Mouse (Mus musculus): Measurements from ENCODE around the gene Ints6l. TPM values are rescaled to one million over a fixed set of nuclear protein-coding genes. Genes with fewer than 3 reads are reported as not detected.
"Not testable (repeated sequence)": the region's sequence is repeated elsewhere in the genome, so short reads cannot be mapped to it uniquely, and the experiment has no call there.

Gene Ints6l
- polyA plus RNA-seq, 1 experiment from 2014 or later = 25.8 TPM

GRCm38 (mm10) chrX:56477553-56477952 is 22.9 kb downstream of the Ints6l start:
- Histone ChIP-seq H3K4me2 (replicated peaks; ENCODE audit: low read depth, low read length) (no peak overlapping the region), H3K27ac (ENCODE audit: low read depth, low read length) (no peak overlapping the region), H3K27me3 (ENCODE audit: control insufficient read depth, insufficient read depth, low read length) (no peaks in the 10 kb centered on the region), H3K9me3 (ENCODE audit: control insufficient read depth, low read length) (no peaks in the 10 kb centered on the region), H3K4me3 (ENCODE audit: low read depth, low read length) (no peak overlapping the region), H3K9ac (ENCODE audit: low read depth, low read length) (no peak overlapping the region), H3K4me1 (replicated peaks; ENCODE audit: control insufficient read depth, insufficient read depth, low read length) (no peaks in the 10 kb centered on the region), H3K36me3 (ENCODE audit: control insufficient read depth, insufficient read depth, low read length) (no peaks in the 10 kb centered on the region)
- ATAC-seq (ENCODE audit: low FRiP score) (no peak), DNase-seq (ENCODE audit: low spot score) (no peak)
- 92% methylated on average over 3 of the region's 3 CpGs for WGBS

DNA sequence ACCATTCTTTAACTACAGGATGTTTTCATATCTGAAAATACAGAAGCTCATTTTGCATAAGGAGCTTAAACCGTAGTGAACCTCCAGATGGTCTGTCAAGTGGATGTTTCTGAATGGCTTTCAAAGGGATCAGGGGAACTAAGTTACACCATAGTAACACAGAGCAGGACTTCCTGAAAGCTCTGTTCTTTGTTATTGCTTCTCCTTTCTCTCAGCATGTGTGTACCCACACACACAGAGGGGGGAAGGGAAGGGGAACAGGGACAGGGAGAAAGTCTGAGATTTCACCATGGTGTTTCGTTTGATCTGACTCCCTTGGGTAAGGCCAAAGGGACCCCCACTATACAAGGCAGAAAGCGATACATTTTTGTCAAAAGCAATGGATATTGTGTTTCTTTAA is 27.2 kb downstream of the Ints6l start:
- Histone ChIP-seq H3K9me3 (ENCODE audit: control insufficient read depth, low read length) (no peaks in the 10 kb centered on the region), H3K4me3 (ENCODE audit: low read depth, low read length) (no peak overlapping the region), H3K27ac (ENCODE audit: low read depth, low read length) (no peak overlapping the region), H3K4me1 (replicated peaks; ENCODE audit: control insufficient read depth, insufficient read depth, low read length) (no peaks in the 10 kb centered on the region), H3K36me3 (ENCODE audit: control insufficient read depth, insufficient read depth, low read length) (no peaks in the 10 kb centered on the region), H3K27me3 (ENCODE audit: control insufficient read depth, insufficient read depth, low read length) (no peaks in the 10 kb centered on the region), H3K9ac (ENCODE audit: low read depth, low read length) (no peak overlapping the region), H3K4me2 (replicated peaks; ENCODE audit: low read depth, low read length) (no peak overlapping the region)
- DNase-seq (ENCODE audit: low spot score) (no peak), ATAC-seq (ENCODE audit: low FRiP score) (no peak)
- WGBS = 64% methylated on average over 3 of the region's 3 CpGs

DNA sequence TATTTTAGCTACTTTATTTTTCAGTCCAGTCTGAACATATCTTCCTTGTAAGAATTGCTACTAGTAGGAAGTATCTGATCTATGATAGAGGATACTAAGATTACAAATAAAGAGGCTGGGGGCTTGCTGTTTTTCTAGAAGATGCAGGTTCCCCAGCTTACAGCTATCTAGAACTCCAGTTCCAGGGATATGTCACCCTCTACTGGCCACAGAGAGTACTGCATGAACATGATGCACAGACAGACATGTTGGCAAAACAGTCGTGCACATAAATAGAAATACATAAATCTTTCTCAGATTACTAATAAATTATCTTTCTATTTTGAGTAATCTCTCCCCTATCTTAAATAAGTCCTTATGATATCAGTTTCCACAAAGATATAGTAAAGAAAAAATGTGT is 35.1 kb downstream of the Ints6l start:
- Histone ChIP-seq H3K9me3 (ENCODE audit: control insufficient read depth, low read length) (no peaks in the 10 kb centered on the region), H3K36me3 (ENCODE audit: control insufficient read depth, insufficient read depth, low read length) (no peaks in the 10 kb centered on the region), H3K27ac (ENCODE audit: low read depth, low read length) (no peak overlapping the region), H3K27me3 (ENCODE audit: control insufficient read depth, insufficient read depth, low read length) (no peaks in the 10 kb centered on the region), H3K4me1 (replicated peaks; ENCODE audit: control insufficient read depth, insufficient read depth, low read length) (no peaks in the 10 kb centered on the region), H3K4me3 (ENCODE audit: low read depth, low read length) (no peak overlapping the region), H3K4me2 (replicated peaks; ENCODE audit: low read depth, low read length) (no peak overlapping the region), H3K9ac (ENCODE audit: low read depth, low read length) (no peak overlapping the region)
- 14% methylated on average over 1 of the region's 1 CpGs for WGBS
- peak; percentile 77 for DNase-seq (ENCODE audit: low spot score)
- ATAC-seq (ENCODE audit: low FRiP score) = no peak

DNA sequence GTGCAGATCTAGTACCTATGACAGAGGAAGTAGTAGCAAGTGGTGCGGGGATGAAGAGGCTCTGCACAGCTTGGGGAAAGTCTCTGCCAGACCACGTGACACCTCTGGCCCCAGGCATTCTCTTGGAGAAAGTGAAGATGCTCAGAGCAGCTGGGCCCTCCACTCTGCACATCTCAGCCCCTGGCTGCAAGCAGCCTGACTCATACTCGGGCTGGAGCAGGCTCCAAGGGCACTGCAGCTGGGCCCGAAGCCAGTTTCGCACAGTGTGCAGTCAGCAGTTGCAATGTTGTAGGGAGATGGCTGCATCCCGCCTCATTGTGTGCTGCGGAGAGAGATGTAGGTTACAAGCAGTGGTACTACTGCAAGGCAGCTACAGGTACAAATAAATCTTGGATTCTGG is 42.6 kb downstream of the Ints6l start:
- Histone ChIP-seq H3K9me3 (ENCODE audit: control insufficient read depth, low read length) (no peaks in the 10 kb centered on the region), H3K4me1 (replicated peaks; ENCODE audit: control insufficient read depth, insufficient read depth, low read length) (no peaks in the 10 kb centered on the region), H3K36me3 (ENCODE audit: control insufficient read depth, insufficient read depth, low read length) (no peaks in the 10 kb centered on the region), H3K27me3 (ENCODE audit: control insufficient read depth, insufficient read depth, low read length) (no peaks in the 10 kb centered on the region), H3K4me3 (ENCODE audit: low read depth, low read length) (no peak overlapping the region), H3K27ac (ENCODE audit: low read depth, low read length) (no peak overlapping the region), H3K4me2 (replicated peaks; ENCODE audit: low read depth, low read length) (no peak overlapping the region), H3K9ac (ENCODE audit: low read depth, low read length) (no peak overlapping the region)
- DNase-seq (ENCODE audit: low spot score) (no peak), ATAC-seq (ENCODE audit: low FRiP score) (no peak)
- WGBS = 90% methylated on average over 7 of the region's 7 CpGs

DNA sequence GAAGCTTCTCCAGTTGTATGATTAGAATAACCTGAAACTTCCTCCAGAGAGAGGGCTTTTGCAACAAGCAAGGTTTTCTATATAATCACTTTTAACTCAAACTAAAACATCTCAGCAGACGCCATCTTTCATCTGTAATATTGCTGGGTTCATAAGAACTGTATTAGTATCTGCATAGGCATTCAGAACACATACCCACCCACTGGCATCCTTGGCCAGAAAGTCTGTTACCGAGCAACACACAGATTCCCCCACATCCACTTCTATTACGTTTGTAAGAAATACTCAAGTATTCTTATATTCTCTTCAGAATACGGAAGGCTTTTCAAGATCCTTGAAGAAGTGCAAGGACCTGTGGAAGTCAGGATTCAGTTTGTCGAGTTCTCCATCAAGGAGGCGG is 69.8 kb downstream of the Ints6l start, which contains the start of gene Gm10477:
Gm10477 (plus strand) TSS at position 301 of the 400 bp plus-strand sequence.
- H3K4me3 ChIP-seq (ENCODE audit: low read depth, low read length); H3K9me3 ChIP-seq (ENCODE audit: control insufficient read depth, low read length); H3K27me3 ChIP-seq (ENCODE audit: control insufficient read depth, insufficient read depth, low read length); H3K4me2 ChIP-seq (replicated peaks; ENCODE audit: low read depth, low read length); H3K27ac ChIP-seq (ENCODE audit: low read depth, low read length); H3K9ac ChIP-seq (ENCODE audit: low read depth, low read length); ATAC-seq (ENCODE audit: low FRiP score); H3K4me1 ChIP-seq (replicated peaks; ENCODE audit: control insufficient read depth, insufficient read depth, low read length); H3K36me3 ChIP-seq (ENCODE audit: control insufficient read depth, insufficient read depth, low read length); DNase-seq (ENCODE audit: low spot score): not testable (repeated sequence)
- whole genome bisulfite sequencing = 86% methylated on average over 6 of the region's 6 CpGs

DNA sequence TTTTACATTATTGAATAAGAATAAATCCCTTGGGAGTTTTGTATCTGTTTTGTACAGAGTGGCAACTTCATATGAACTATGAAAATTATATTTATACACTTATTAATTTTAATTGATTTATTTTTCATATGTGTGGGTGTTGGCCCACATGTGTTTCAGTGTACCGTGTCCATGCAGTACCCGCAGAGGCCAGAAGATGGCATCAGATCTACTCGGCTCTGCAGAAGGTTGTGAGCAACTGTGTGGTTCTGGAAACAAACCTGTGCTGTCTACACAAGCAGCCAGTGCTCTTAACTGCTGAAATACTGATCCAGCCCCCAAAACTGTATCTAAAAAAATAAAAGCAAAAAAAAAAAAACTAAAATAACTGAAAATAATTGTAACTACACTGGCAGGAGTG is 76.6 kb downstream of the Ints6l start:
- Histone ChIP-seq H3K4me1 (replicated peaks; ENCODE audit: control insufficient read depth, insufficient read depth, low read length) (no peaks in the 10 kb centered on the region), H3K9me3 (ENCODE audit: control insufficient read depth, low read length) (no peaks in the 10 kb centered on the region), H3K27me3 (ENCODE audit: control insufficient read depth, insufficient read depth, low read length) (no peaks in the 10 kb centered on the region), H3K4me2 (replicated peaks; ENCODE audit: low read depth, low read length) (no peak overlapping the region), H3K27ac (ENCODE audit: low read depth, low read length) (no peak overlapping the region), H3K9ac (ENCODE audit: low read depth, low read length) (no peak overlapping the region), H3K4me3 (ENCODE audit: low read depth, low read length) (no peak overlapping the region), H3K36me3 (ENCODE audit: control insufficient read depth, insufficient read depth, low read length) (no peaks in the 10 kb centered on the region)
- no peak for ATAC-seq (ENCODE audit: low FRiP score)
- DNase-seq (ENCODE audit: low spot score) = peak; percentile 68
- WGBS = 24% methylated on average over 3 of the region's 3 CpGs

DNA sequence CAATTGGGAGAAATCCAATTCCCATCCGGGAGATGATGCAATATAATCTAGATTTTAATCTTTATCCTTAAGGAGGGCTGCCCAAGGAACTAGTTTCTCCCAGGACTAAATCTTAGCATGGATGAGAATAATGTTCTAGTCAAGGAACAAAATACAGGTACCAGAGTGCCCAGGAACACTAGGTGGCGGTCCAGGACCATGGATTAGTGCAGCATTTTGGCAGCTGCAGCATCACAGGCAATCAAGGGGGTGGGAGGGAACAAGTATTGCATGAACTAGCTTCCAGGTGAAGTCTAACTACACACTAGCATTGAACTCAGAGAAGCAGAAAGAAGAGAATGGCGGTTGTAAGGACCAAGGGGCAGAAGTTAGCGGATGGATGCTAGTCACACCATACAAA is 82.5 kb downstream of the Ints6l start:
- WGBS = 50% methylated on average over 4 of the region's 4 CpGs
- no peak overlapping the region for H3K4me2 ChIP-seq (replicated peaks; ENCODE audit: low read depth, low read length)
- H3K9me3 ChIP-seq (ENCODE audit: control insufficient read depth, low read length) = no peaks in the 10 kb centered on the region
- no peak overlapping the region for H3K9ac ChIP-seq (ENCODE audit: low read depth, low read length)
- DNase-seq (ENCODE audit: low spot score) = peak; percentile 27
- H3K4me1 ChIP-seq (replicated peaks; ENCODE audit: control insufficient read depth, insufficient read depth, low read length) = no peaks in the 10 kb centered on the region
- ATAC-seq (ENCODE audit: low FRiP score) = no peak
- no peak overlapping the region for H3K27ac ChIP-seq (ENCODE audit: low read depth, low read length)
- H3K27me3 ChIP-seq (ENCODE audit: control insufficient read depth, insufficient read depth, low read length) = no peaks in the 10 kb centered on the region
- no peak overlapping the region for H3K4me3 ChIP-seq (ENCODE audit: low read depth, low read length)
- no peaks in the 10 kb centered on the region for H3K36me3 ChIP-seq (ENCODE audit: control insufficient read depth, insufficient read depth, low read length)

DNA sequence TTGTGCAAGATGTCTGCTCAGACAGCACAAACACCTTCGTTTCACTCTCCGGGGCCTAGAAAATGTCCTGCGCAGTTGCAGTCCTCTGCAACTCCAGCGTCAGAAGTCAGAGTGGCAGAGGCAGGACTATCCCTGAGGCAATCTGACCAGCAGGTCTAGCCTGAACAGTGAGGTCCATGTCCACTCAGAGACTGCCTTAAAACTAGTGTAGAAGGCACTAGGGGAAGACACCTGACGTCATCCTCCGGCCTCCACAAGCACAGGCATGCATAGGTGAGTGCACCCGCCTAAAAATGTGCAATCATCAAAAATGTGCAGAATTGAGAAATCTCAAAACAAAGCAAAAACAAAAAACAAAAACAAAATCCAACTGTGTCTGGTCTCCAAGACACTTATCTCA is 94.8 kb downstream of the Ints6l start, which contains the start of gene Gm648:
Gm648 (minus strand) TSS at position 101 of the 400 bp plus-strand sequence.
- no peak within 1 kb of the TSS for H3K27ac ChIP-seq (ENCODE audit: low read depth, low read length)
- WGBS = 88% methylated on average over 7 of the region's 7 CpGs
- no peaks in the 10 kb centered on the region for H3K4me1 ChIP-seq (replicated peaks; ENCODE audit: control insufficient read depth, insufficient read depth, low read length)
- no peak within 1 kb of the TSS for H3K9ac ChIP-seq (ENCODE audit: low read depth, low read length)
- no peak for DNase-seq (ENCODE audit: low spot score)
- no peak within 1 kb of the TSS for H3K4me3 ChIP-seq (ENCODE audit: low read depth, low read length)
- H3K9me3 ChIP-seq (ENCODE audit: control insufficient read depth, low read length) = no peaks in the 10 kb centered on the region
- no peaks in the 10 kb centered on the region for H3K36me3 ChIP-seq (ENCODE audit: control insufficient read depth, insufficient read depth, low read length)
- H3K4me2 ChIP-seq (replicated peaks; ENCODE audit: low read depth, low read length) = no peak within 1 kb of the TSS
- H3K27me3 ChIP-seq (ENCODE audit: control insufficient read depth, insufficient read depth, low read length) = no peaks in the 10 kb centered on the region
- no peak for ATAC-seq (ENCODE audit: low FRiP score)

DNA sequence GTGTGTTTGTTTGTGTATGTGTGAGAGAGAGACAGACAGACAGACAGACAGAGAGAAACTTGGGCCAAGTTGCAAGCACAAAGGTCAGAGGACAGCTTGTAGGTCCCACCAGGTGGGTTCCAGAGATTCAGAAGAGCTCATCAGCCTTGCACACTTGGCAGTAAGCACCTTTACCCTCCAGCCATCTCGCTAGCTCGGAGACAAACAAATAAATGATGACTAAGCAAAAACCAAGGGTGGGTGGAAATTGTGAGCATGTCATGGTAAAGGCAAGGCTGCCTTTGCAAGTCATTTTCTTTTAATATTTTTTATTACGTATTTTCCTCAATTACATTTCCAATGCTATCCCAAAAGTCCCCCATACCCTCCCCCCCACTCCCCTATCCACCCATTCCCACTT is 98.9 kb downstream of the Ints6l start:
- Histone ChIP-seq H3K4me1 (replicated peaks; ENCODE audit: control insufficient read depth, insufficient read depth, low read length) (no peaks in the 10 kb centered on the region), H3K27me3 (ENCODE audit: control insufficient read depth, insufficient read depth, low read length) (no peaks in the 10 kb centered on the region), H3K9ac (ENCODE audit: low read depth, low read length) (no peak overlapping the region), H3K36me3 (ENCODE audit: control insufficient read depth, insufficient read depth, low read length) (no peaks in the 10 kb centered on the region), H3K9me3 (ENCODE audit: control insufficient read depth, low read length) (no peaks in the 10 kb centered on the region), H3K4me2 (replicated peaks; ENCODE audit: low read depth, low read length) (no peak overlapping the region), H3K4me3 (ENCODE audit: low read depth, low read length) (no peak overlapping the region), H3K27ac (ENCODE audit: low read depth, low read length) (no peak overlapping the region)
- ATAC-seq (ENCODE audit: low FRiP score) (no peak), DNase-seq (ENCODE audit: low spot score) (no peak)
- WGBS = 76% methylated on average over 3 of the region's 3 CpGs
